Comparison of ENCODE assay signal across 8 mouse cellular contexts in genomic region chr19:38981966-38982365, GRCm38 (mm10). TPM values are rescaled to one million over a fixed set of nuclear protein-coding genes. Genes with fewer than 3 reads are reported as not detected.
DNase-seq lines count a peak whose midpoint lies in the region; TF ChIP-seq lines count a peak whose summit lies in the region.
"Had no signal": no experiment of that assay in that cellular context is flagged by ENCODE, and none has a peak within 500 bp of the region (broad histone marks: within the 10 kb centered on the region; RNA-seq: fewer than 3 reads in every experiment).

No protein-coding gene starts in this region.

- H3K9ac ChIP-seq in CH12.LX (ENCODE audit: insufficient read depth, low read depth) = no peak overlapping the region
- H3K9ac ChIP-seq: limb, embryonic 13.5 days had no signal

- in situ Hi-C loops in CH12.LX (cut with MboI; ENCODE audit: low pct_ligation_motif_present, low pct_unique_long_range_greater_than_20kb, low sequenced_read_pairs) = loop anchor here (25.0 kb wide), 1 partner anchor 1255 kb away; no protein-coding TSS in a partner anchor

- no peak for TF ChIP-seq EP300 in CH12.LX (IDR thresholded peaks at IDR 0.05; ENCODE audit: low read length)

- H3K9me3 ChIP-seq in CH12.LX (replicated peaks; ENCODE audit: low read length) = no peaks in the 10 kb centered on the region
- H3K9me3 ChIP-seq: limb, embryonic 13.5 days had no signal

- no peak overlapping the region for H3K4me2 ChIP-seq in CH12.LX (ENCODE audit: insufficient read depth, low read depth, poor library complexity, severe bottlenecking)
- H3K4me2 ChIP-seq: limb, embryonic 13.5 days had no signal

- H3K4me1 ChIP-seq in CH12.LX (ENCODE audit: control insufficient read depth in 1 of 2, insufficient read depth in 2 of 2) = no peaks in the 10 kb centered on the region
- H3K4me1 ChIP-seq: limb, embryonic 13.5 days had no signal

- H3K27ac ChIP-seq in CH12.LX (ENCODE audit: insufficient read depth, low read depth) = no peak overlapping the region
- H3K27ac ChIP-seq: limb, embryonic 13.5 days had no signal

- peak; percentile 62 for DNase-seq in CH12.LX (ENCODE audit: extremely low read depth)
- peak; percentile 28 for DNase-seq in T-cell, adult 2 months (ENCODE audit: low spot score)
- DNase-seq in cerebellum, postnatal 25 days = peak; percentile 62 to 81
- DNase-seq in gastrocnemius, postnatal 4 days (ENCODE audit: low spot score in 2 of 2) = peak; percentile 36 to 57
- DNase-seq in layer of hippocampus, adult 9-11 months = peak; percentile 39
- DNase-seq in lung, postnatal 4 days = peak; percentile 23 to 70
- peak; percentile 5 to 57 for DNase-seq in spleen, adult 18-20 months

- no peak for TF ChIP-seq POLR2A in CH12.LX (IDR thresholded peaks at IDR 0.05; ENCODE audit: low read depth, low read length)

- peak; percentile 97 for TF ChIP-seq RAD21 in CH12.LX (IDR thresholded peaks at IDR 0.05; ENCODE audit: low read depth, low read length)

- H3K27me3 ChIP-seq in CH12.LX (replicated peaks) = no peaks in the 10 kb centered on the region
- H3K27me3 ChIP-seq: limb, embryonic 13.5 days had no signal

- dilution Hi-C loops in CH12.LX (cut with MboI; ENCODE audit: extremely low pct_ligation_motif_present, extremely low pct_unique_long_range_greater_than_20kb, low sequenced_read_pairs) = no loop called here

- no peak overlapping the region for H3K4me3 ChIP-seq in CH12.LX (replicated peaks in 1 of 3; ENCODE audit: low read depth in 2 of 3, low read length in 2 of 3, poor library complexity in 1 of 3)
- H3K4me3 ChIP-seq: limb, embryonic 13.5 days had no signal

- no peaks in the 10 kb centered on the region for H3K79me2 ChIP-seq in CH12.LX (replicated peaks; ENCODE audit: control insufficient read depth, extremely low read depth, insufficient read depth, poor library complexity, severe bottlenecking)

- TF ChIP-seq CTCF in CH12.LX (conservative IDR thresholded peaks at IDR 0.05 in 1 of 2, IDR thresholded peaks at IDR 0.05 in 1 of 2; ENCODE audit: low read depth in 2 of 2, low read length in 2 of 2) = peak; percentile 83 to 90

- H3K36me3 ChIP-seq in CH12.LX (replicated peaks in 1 of 2; ENCODE audit: control insufficient read depth in 1 of 2, insufficient read depth in 1 of 2, low read length in 1 of 2) = peaks cover 0 to 5% of the 10 kb centered on the region in 2 experiments
- H3K36me3 ChIP-seq: limb, embryonic 13.5 days had no signal

TF ChIP-seq in CH12.LX, 34 proteins besides CTCF, POLR2A, EP300 and RAD21:
- TF ChIP-seq NELFE (IDR thresholded peaks at IDR 0.05; ENCODE audit: low read depth, low read length) (0 out of 2 replicates have a peak, but pooled peaks have one; percentile 21), POLR2AphosphoS2 (IDR thresholded peaks at IDR 0.05; ENCODE audit: low read depth, low read length) (no peak), SMC3 (IDR thresholded peaks at IDR 0.05; ENCODE audit: low read depth, low read length) (peak; percentile 77), TBP (conservative IDR thresholded peaks at IDR 0.05; ENCODE audit: low read depth, low read length) (no peak), ZNF384 (IDR thresholded peaks at IDR 0.05; ENCODE audit: low read depth, low read length) (peak; percentile 60; the same call in 1 of the 2 replicates), ZC3H11A (IDR thresholded peaks at IDR 0.05; ENCODE audit: low read depth, low read length) (peak; percentile 47), MAFK (IDR thresholded peaks at IDR 0.05; ENCODE audit: insufficient replicate concordance, low read length) (no peak), MYC (IDR thresholded peaks at IDR 0.05; ENCODE audit: low read depth, low read length) (no peak), CHD1 (IDR thresholded peaks at IDR 0.05; ENCODE audit: low read depth, low read length) (no peak), JUND (conservative IDR thresholded peaks at IDR 0.05; ENCODE audit: low read depth, low read length) (0 out of 2 replicates have a peak, but pooled peaks have one; percentile 9), E2F4 (IDR thresholded peaks at IDR 0.05; ENCODE audit: insufficient replicate concordance, low read depth, low read length) (0 out of 2 replicates have a peak, but pooled peaks have one; percentile 17), ELF1 (IDR thresholded peaks at IDR 0.05; ENCODE audit: low read depth, low read length) (no peak)

RNA-seq across cellular contexts. Expression of gene Cyp2c55, which starts 24.9 kb away (rescaled TPM):
- total RNA-seq in CH12.LX (2012; rRNA removed) (0.21 and 0.42 TPM in 2 replicates), CH12.LX (2014; rRNA removed) (1.6 and 1.9 TPM in 2 replicates)
- 0.16 and 0.46 TPM in 2 replicates for polyA plus RNA-seq in CH12.LX (2012; ENCODE audit: insufficient read length, low read depth)
- not detected for total RNA-seq in gastrocnemius, postnatal 4 days (2021)
- polyA plus RNA-seq: limb, embryonic 13.5 days had no signal

RNA-seq across cellular contexts. Expression of gene Hells, which starts 51.3 kb away (rescaled TPM):
- total RNA-seq in CH12.LX (2012; rRNA removed) = 73.2 and 98.6 TPM in 2 replicates
- total RNA-seq in CH12.LX (2014; rRNA removed) = 131 and 153 TPM in 2 replicates
- polyA plus RNA-seq in CH12.LX (2012; ENCODE audit: insufficient read length, low read depth) = 378 and 393 TPM in 2 replicates
- 10 to 100 TPM; 12.4 to 13.6 TPM for total RNA-seq in gastrocnemius, postnatal 4 days (2021)

Comparison
In these comparisons a context has a peak if more than half of its experiments do, and no peak if none do; other contexts are left out.
1. RNA of gene Hells, which starts 51.3 kb away (total RNA-seq): 73.2 to 153 TPM in CH12.LX; 12.4 to 13.6 TPM in gastrocnemius, postnatal 4 days; every median in the first group is over 4 times any median in the second.
2. Peak in every context shown above with its lines, with median percentiles within 50 percentile points of each other: DNase-seq.